Mouse (Mus musculus) central nervous system, embryonic 11.5 days (tissue): Measurements from ENCODE around the gene Sntg2. TPM values are rescaled to one million over a fixed set of nuclear protein-coding genes. Genes with fewer than 3 reads are reported as not detected.

Source experiments
- polyA plus RNA-seq: library from polyadenylated mRNA; depleted of rRNA; stranded (reverse); fragments of >200 nt; gene quantifications from 2 replicates; pipeline ENCODE4 v1.2.3, GENCODE M21; 2012; rRNA removed

The Sntg2 gene
- polyA plus RNA-seq = 0.44 and 0.86 TPM in 2 replicates

GRCm38 (mm10) chr12:30372933-30373501 lies at the start of gene Sntg2:
Sntg2 (minus strand) TSS chr12:30373375.

GRCm38 (mm10) chr12:30132524-30132923 lies 240.7 kb downstream of the Sntg2 start, which contains the start of gene Tpo:
Tpo (minus strand) TSS chr12:30132624.

Other genes starting within 250 kb of the Sntg2 start
- gene Tpo, start 240.8 kb downstream of the Sntg2 start, polyA plus RNA-seq = 0.01 and 0.02 TPM in 2 replicates
- 23.9 and 36.2 TPM in 2 replicates for gene Tmem18, start 211.1 kb upstream of the Sntg2 start, polyA plus RNA-seq